Mouse (Mus musculus) kidney, postnatal 4 days (tissue): ENCODE data around the gene Cep128.
"Not testable (repeated sequence)": the region's sequence is repeated elsewhere in the genome, so short reads cannot be mapped to it uniquely, and the experiment has no call there.

Experiments used
- DNase-seq, 2 experiments: peaks; one replicate each; pipeline ENCODE4 v3.0.0; 2021; ENCODE audit warnings: mixed read lengths in 2 of 2

Cep128 gene

GRCm38 (mm10) chr12:91059704-91060318, 324.4 kb downstream of the Cep128 start:
- DNase-seq, result no peak

- DNase-seq, result no peak
These were observed 327.3 kb downstream of the Cep128 start for GRCm38 (mm10) chr12:91056885-91057284.

DNA sequence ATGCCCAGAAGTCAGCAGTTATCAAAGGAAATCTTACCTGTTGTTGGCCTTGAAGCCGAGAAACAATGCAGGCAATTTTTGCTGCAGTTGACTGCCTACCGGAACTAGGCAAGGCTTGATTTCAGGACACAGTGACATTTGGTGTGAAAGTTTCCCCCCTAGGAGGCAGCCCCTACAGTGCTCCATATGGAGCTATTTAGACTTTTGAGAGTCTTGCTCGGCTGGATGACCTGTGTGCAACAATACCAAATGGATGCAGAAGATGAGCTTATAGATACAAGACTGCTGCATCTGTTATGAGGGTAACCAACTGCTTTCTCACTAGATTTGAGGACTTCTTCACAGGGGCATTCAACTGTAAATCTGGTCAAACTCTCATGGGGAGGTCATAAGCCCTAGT, 331.9 kb downstream of the Cep128 start:
- no peak for DNase-seq

GRCm38 (mm10) chr12:91050593-91051325, 333.4 kb downstream of the Cep128 start:
- peak in 1 of 2 experiments; percentile 4 for DNase-seq

GRCm38 (mm10) chr12:91041363-91041762, 342.8 kb downstream of the Cep128 start:
- no peak for DNase-seq

DNA sequence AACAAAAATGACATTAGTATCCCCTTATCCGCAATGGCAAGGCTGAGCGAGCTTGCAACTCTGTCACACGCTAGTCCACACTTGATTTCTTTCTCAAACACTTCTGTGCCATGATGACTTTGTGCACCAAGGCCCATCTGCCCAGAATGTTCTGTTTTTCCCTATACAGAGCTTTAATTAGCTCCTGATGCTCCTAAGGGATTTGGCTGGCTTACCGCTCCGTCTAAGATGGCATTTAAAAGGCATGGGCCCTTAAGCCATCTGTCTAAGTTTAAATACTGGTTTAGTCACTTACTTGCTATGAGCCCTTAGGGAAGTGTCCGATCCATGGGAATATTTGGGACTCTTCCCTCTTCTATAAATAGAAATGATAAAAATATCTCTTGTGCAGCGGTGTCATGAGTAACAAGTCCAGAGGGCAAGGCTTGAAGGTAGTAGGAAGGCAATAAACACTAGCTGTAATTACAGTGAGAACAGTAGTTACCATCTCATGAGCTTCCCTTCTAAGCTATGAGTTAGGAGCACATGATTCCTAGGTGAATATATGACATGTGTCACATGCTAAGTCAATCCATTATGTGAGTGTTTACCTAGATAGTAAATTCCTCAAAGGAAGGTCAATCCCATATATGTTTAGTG, 343.8 kb downstream of the Cep128 start:
- DNase-seq, result no peak

DNA sequence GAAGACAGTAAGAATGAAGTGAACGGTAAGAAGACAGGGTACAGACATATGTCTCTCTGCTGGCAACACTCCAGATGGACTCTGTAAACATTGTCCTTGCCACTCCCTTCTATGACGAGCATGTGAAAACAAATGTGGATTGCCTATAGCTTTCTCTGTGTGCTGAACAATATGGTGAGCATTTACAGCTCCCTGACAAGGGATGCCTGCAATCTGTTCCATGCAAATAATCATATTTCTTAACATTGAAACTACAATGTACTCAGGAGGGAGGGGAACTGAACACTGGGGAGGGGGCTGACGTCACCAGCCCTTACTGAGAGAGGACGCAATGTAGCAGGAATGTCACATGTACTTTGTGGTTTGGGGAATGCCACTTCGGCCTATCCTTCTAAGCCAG, 355.1 kb downstream of the Cep128 start:
- DNase-seq, result no peak

- DNase-seq, result no peak
These were observed 356.5 kb downstream of the Cep128 start for GRCm38 (mm10) chr12:91027681-91028080.

GRCm38 (mm10) chr12:91027100-91027499, 357.1 kb downstream of the Cep128 start:
- DNase-seq, result no peak

DNA sequence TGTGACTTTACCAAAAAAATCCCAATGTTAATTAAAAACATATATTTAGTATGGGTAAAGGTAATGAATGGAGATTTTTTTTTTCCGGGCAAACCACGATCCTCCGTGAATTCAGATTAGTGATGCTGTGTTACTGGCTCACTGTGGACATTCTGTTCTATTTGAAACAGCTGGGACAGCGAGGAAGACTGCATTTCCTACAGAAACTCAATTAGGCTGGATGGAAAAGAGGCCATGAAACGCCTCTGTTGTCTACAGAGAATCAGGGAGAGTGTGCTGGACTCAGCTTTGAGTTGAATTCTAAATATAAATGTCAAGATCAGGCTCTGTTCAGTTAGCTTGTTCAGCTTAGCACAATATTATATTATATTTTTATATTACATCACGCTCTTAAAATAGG, 369.1 kb downstream of the Cep128 start:
- no peak for DNase-seq

- no peak for DNase-seq
These were observed 371.2 kb downstream of the Cep128 start for GRCm38 (mm10) chr12:91013043-91013442.

- no peak for DNase-seq
These were observed 372.0 kb downstream of the Cep128 start for GRCm38 (mm10) chr12:91012184-91012583.

DNA sequence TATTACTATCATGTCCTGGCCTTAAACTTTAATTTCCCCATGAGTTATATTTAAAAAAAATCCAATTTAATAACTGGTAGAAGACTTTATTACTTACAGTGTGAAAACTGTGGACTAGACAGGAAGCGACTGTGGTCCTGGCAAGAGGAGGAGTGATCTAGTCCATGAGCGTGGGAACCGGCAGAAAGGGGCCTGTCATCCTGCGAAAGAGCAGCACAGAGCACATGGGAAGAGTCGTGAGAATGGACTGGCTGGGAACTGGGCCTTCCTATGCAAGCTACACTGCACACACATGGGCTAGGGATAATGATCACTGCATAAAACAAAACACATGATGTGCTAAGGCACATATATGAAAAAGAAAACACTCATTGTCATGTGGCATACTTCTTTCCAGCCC, 375.5 kb downstream of the Cep128 start:
- no peak for DNase-seq

GRCm38 (mm10) chr12:91008170-91008569, 376.0 kb downstream of the Cep128 start:
- DNase-seq, result no peak

GRCm38 (mm10) chr12:90997539-90997938, 386.7 kb downstream of the Cep128 start:
- no peak for DNase-seq

DNA sequence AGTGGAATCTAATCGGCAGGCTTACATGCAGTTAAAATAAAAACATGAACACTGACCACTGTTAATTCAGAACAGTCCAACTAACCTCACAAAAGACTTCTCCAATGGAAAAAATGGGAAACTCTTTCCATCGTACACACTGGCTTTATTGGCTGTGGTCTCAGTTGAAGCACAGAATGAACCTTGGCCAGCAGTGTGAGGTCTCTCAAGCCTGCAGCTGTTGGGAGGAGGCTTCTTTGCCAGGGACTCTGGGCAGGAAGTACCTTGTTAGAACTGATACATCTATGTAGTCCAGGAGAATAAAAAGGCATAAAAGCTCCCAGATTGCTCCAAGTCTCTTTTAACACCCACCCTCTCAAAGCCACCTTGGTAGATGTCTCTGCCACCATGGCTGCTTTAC, 390.9 kb downstream of the Cep128 start:
- no peak for DNase-seq

- no peak for DNase-seq
These were observed 396.4 kb downstream of the Cep128 start for GRCm38 (mm10) chr12:90987782-90988181.

DNA sequence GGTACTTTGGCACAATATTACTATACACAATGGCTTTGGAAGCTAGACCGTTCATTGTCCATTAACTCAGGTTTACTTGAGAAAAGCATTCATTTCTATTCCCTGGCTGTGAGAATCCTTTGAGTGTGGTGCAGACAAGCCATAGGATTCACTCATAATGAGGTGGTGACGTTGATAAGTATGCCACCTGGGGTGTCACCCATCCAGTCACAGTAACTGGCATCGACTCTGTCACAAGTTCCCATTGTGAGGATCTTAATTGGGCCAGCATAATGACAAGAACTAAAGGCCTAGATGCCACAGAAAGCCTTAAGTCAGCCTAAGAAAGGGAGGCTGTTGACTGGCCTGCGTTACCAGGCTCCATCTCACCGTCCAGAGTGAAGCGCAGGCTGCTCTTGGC, 396.9 kb downstream of the Cep128 start:
- DNase-seq, result no peak

- no peak for DNase-seq
These were observed 402.2 kb downstream of the Cep128 start for GRCm38 (mm10) chr12:90982018-90982417.

GRCm38 (mm10) chr12:90976406-90976805, 407.8 kb downstream of the Cep128 start:
- DNase-seq, result not testable (repeated sequence)

GRCm38 (mm10) chr12:90975429-90975828, 408.8 kb downstream of the Cep128 start:
- DNase-seq, result no peak

DNA sequence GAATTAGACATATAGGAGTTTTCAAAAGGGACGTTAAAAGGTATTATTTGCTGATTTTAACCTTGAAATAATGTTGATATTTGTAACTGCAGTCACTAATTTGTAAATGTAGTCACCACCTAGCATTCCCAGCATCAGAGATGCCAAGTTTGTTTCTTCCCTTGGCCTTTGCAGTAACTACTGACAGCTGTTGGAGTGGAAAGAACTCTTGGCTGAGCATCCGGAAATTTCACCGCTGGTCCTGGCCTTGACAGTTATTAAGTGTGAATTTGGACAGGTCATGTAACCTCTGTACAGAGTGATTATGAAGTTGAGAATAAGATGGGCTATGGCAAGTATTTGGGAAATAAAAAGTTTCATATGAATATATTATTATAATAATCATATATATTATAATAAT, 413.1 kb downstream of the Cep128 start:
- no peak for DNase-seq

DNA sequence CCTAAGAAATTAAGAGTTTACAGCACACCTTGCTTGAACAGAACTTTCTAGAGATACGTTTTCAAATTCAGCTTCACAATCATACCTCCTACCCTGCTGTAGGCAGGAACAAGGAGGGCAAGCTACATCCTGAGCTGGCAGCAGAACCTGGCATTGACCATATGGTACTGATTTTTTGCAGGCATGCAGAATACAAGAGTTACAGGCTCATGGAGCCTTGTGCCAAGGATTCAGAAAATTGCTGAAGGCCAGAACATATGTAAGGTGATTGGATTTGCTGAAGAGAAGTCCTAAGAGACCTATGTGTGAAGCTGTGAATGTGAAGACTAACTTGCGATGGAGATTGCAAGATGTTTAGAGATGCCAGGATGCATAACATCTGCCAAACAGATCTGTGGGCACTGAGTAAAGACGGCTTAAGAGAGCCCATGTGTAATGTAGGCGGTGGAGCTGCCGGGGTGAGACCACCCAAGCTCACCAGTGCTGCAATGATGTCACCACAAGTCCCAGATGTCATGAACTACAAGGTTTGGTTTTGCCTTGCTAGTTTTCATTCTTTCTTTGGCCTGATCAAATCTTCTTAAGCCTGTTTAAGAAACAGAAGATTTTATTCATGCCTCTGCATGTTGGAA, 422.7 kb downstream of the Cep128 start:
- no peak for DNase-seq
